Mouse (Mus musculus) intestine, embryonic 16.5 days (tissue): ENCODE results near the gene Gm49776. TPM values are rescaled to one million over a fixed set of nuclear protein-coding genes. Genes with fewer than 3 reads are reported as not detected.
A peak's percentile ranks its signal among the peaks of the same experiment; 100 is the strongest.

Experiments used
- ATAC-seq: fragments of 200-750 bp; cut with Nextera tagmentation; 2 replicates; pipeline ENCODE4 v1.8.0; 2017; ENCODE audit warnings: moderate TSS enrichment, moderate library complexity
- H3K27ac ChIP-seq: fragments of 300-500 bp; sonication (generic); 2 replicates; pipeline ENCODE4 v1.5.1; 2014; ENCODE audit warnings: mild to moderate bottlenecking, low read length
- H3K27me3 ChIP-seq: fragments of 300-500 bp; sonication (generic); replicated peaks from 2 replicates; pipeline ENCODE4 v1.6.1; 2014; ENCODE audit warnings: low read length, control low read depth, mixed read lengths; ENCODE audit not compliant: control insufficient read depth, insufficient read depth
- H3K36me3 ChIP-seq: fragments of 300-500 bp; sonication (generic); 2 replicates; pipeline ENCODE4 v1.6.1; 2014; ENCODE audit warnings: low read length, control low read depth; ENCODE audit not compliant: control insufficient read depth, insufficient read depth
- H3K4me1 ChIP-seq: fragments of 300-500 bp; sonication (generic); 2 replicates; pipeline ENCODE4 v1.6.1; 2014; ENCODE audit warnings: low read length, control low read depth, mixed read lengths; ENCODE audit not compliant: control insufficient read depth, insufficient read depth
- H3K4me2 ChIP-seq: fragments of 300-500 bp; sonication (generic); 2 replicates; pipeline ENCODE4 v1.6.1; 2014; ENCODE audit warnings: low read depth, low read length, control low read depth
- H3K4me3 ChIP-seq: fragments of 300-500 bp; sonication (generic); 2 replicates; pipeline ENCODE4 v1.5.1; 2014; ENCODE audit warnings: mild to moderate bottlenecking, low read length
- H3K9ac ChIP-seq: fragments of 300-500 bp; sonication (generic); 2 replicates; pipeline ENCODE4 v1.6.1; 2014; ENCODE audit warnings: low read depth, low read length
- H3K9me3 ChIP-seq: fragments of 300-500 bp; sonication (generic); 2 replicates; pipeline ENCODE4 v1.6.1; 2016; ENCODE audit warnings: low read length, control low read depth; ENCODE audit not compliant: control insufficient read depth
- WGBS: fragments of 180-500 bp; shearing (Covaris S2); extraction: QIAGEN DNeasy Blood & Tissue Kit; methylation state at CpG from one replicate; pipeline ENCODE4 v1.1.7; 2014; 5-methylcytosine and 5-hydroxymethylcytosine counted together
- polyA plus RNA-seq: library from polyadenylated mRNA; unstranded; fragments of >200 nt; fragmentation: Nextera tagmentation; extraction: Ambion mirVana; gene quantifications from 2 replicates; pipeline ENCODE4 v1.2.1, GENCODE M21; 2015

Gm49776 gene
- polyA plus RNA-seq, 1 experiment from 2014 or later, result not detected

- Histone ChIP-seq H3K27ac (peak overlapping the region; percentile 82), H3K9ac (peak overlapping the region; percentile 84), H3K4me1 (peaks cover 21% of the 10 kb centered on the region), H3K36me3 (peaks cover 8% of the 10 kb centered on the region), H3K4me2 (peak overlapping the region; percentile 87), H3K4me3 (peak overlapping the region; percentile 83), H3K27me3 (no peaks in the 10 kb centered on the region), H3K9me3 (no peaks in the 10 kb centered on the region)
- 6% methylated on average over 19 of the region's 19 CpGs for WGBS
- ATAC-seq, result peak; percentile 64
These were observed 22.6 kb downstream of the Gm49776 start for GRCm38 (mm10) chr16:18235389-18236065.

- Histone ChIP-seq H3K9me3 (no peaks in the 10 kb centered on the region), H3K27ac (peak within 1 kb of the TSS; percentile 82), H3K4me3 (peak within 1 kb of the TSS; percentile 83), H3K4me2 (peak within 1 kb of the TSS; percentile 87), H3K36me3 (peaks cover 8% of the 10 kb centered on the region), H3K9ac (peak within 1 kb of the TSS; percentile 84), H3K27me3 (no peaks in the 10 kb centered on the region), H3K4me1 (peaks cover 21% of the 10 kb centered on the region)
- 2% methylated on average over 68 of the region's 79 CpGs for WGBS
- ATAC-seq, result peak; percentile 80
These were observed 23.3 kb downstream of the Gm49776 start, which contains the start of gene Zdhhc8 for GRCm38 (mm10) chr16:18234671-18235388. Gene Zdhhc8, minus strand, starts transcription at chr16:18235136.

DNA sequence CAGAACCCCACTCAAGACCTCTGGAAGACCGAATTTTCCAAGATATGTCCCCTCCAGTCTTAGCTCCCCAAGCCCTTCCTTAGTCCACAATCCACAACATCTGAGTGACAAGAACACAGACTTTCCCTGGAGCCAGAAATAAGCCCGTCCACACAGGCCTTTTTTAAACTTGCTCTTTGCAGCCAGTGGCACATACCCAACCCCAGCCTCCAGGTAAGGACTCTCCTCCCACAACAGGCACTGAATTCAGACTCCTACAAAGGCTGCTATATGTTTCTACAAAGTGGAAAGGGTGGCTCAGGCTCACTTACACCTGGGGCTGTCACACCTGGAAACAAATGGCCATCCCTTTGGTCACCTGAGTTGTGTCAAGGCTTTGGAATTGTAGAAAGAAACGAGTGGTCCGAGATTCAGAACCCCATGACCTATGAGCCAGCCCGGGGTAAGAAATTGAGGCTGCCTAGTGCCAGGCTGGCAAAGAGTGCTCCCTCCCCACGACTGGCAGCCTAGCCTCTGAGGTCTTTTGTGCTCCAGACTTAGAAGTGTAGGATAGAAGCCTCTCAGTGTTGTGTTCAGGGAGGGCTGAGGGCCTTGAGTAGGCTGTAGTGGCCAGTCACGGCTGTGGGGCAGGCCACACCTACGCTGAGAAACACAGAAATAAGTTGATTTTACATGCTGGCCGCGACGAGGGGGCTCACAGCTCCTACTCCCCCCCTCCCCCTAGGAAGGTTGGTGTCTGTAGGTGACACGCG, 24.0 kb downstream of the Gm49776 start:
- H3K9me3 ChIP-seq, result no peaks in the 10 kb centered on the region
- H3K4me3 ChIP-seq, result peak overlapping the region; percentile 83
- ATAC-seq, result peak; percentile 16; the same call in 1 of the 2 replicates
- H3K4me2 ChIP-seq, result peak overlapping the region; percentile 87
- H3K9ac ChIP-seq, result peak overlapping the region; percentile 84
- peaks cover 4% of the 10 kb centered on the region; the same call in 1 of the 2 replicates for H3K36me3 ChIP-seq
- peak overlapping the region; percentile 82; the same call in 1 of the 2 replicates for H3K27ac ChIP-seq
- no peaks in the 10 kb centered on the region for H3K27me3 ChIP-seq
- 16% methylated on average over 13 of the region's 13 CpGs for WGBS
- peaks cover 27% of the 10 kb centered on the region for H3K4me1 ChIP-seq

DNA sequence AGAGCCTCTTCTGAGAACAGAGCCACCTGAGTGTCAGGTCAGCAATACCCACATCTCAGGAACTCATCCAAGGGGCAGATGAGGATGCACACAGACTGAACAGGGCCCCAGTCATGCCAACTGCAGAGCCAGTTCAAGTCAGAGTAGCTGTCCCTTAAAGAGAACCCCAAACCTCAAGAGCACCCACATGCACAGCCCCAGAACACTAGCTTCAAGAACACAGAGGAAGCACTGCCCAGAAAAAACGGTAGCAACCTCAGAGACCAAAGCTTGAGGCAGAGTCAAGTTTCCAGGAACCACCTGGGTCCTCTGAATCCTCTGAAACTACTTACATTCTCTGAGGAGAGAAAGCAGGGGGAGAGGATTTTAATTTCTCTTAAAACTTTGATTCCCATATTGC, 24.7 kb downstream of the Gm49776 start:
- WGBS, result 53% methylated on average over 1 of the region's 1 CpGs
- no peak overlapping the region; the same call in 1 of the 2 replicates for H3K4me2 ChIP-seq
- peaks cover 27% of the 10 kb centered on the region for H3K4me1 ChIP-seq
- ATAC-seq, result no peak
- H3K36me3 ChIP-seq, result no peaks in the 10 kb centered on the region
- H3K4me3 ChIP-seq, result no peak overlapping the region
- no peaks in the 10 kb centered on the region for H3K9me3 ChIP-seq
- H3K27ac ChIP-seq, result no peak overlapping the region
- no peaks in the 10 kb centered on the region for H3K27me3 ChIP-seq
- H3K9ac ChIP-seq, result peak overlapping the region; percentile 84; the same call in 1 of the 2 replicates

DNA sequence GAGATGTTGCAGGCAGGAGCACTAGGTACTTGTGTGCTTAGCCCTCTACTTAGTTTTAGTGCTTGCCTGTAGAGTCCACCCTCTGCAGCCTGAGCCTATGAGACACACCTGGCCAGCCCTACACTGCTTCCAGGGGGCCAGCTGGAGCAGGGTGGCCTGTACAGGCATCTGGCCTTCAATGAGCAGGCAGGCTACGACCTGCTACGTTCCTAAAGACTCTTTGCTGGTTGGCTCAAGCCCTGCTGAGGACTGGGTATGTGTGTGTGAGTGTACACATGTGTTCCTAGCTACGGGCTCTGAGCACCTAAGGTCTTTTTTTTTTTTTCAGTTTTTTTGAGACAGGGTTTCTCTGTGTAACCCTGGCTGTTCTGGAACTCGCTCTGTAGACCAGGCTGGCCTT, 26.7 kb downstream of the Gm49776 start:
- Histone ChIP-seq H3K4me1 (peaks cover 26% of the 10 kb centered on the region), H3K36me3 (0 out of 2 replicates have a peak, but pooled peaks cover 3% of the 10 kb centered on the region), H3K9ac (no peak overlapping the region; the same call in 1 of the 2 replicates), H3K4me3 (no peak overlapping the region), H3K4me2 (no peak overlapping the region), H3K27ac (no peak overlapping the region), H3K27me3 (no peaks in the 10 kb centered on the region), H3K9me3 (no peaks in the 10 kb centered on the region)
- no peak for ATAC-seq
- WGBS, result 84% methylated on average over 4 of the region's 4 CpGs

DNA sequence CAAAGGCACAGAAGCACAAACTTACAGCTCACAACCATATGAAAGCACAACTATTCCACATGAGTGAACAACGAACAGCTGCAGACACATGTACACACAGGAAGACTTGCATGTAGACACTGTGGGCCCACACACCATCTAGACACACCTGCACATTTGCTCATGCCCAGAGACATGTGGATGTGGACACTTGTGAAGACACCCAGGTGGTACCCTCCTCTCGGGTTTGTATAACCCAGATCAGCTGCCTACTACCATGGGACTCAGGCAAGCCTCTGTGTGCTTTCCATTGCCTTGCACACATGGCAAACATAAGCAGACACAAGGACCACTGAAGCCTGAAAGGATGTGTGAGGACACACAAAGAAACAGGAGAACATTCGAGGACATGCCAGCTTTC, 27.1 kb downstream of the Gm49776 start:
- Histone ChIP-seq H3K27me3 (no peaks in the 10 kb centered on the region), H3K27ac (no peak overlapping the region), H3K9me3 (no peaks in the 10 kb centered on the region), H3K4me2 (no peak overlapping the region), H3K4me1 (peaks cover 22% of the 10 kb centered on the region), H3K4me3 (no peak overlapping the region), H3K9ac (no peak overlapping the region; the same call in 1 of the 2 replicates), H3K36me3 (0 out of 2 replicates have a peak, but pooled peaks cover 3% of the 10 kb centered on the region)
- WGBS, result 89% methylated on average over 3 of the region's 3 CpGs
- ATAC-seq, result no peak

GRCm38 (mm10) chr16:18230617-18231016, 27.5 kb downstream of the Gm49776 start:
- H3K4me2 ChIP-seq, result no peak overlapping the region
- WGBS, result 85% methylated on average over 6 of the region's 6 CpGs
- H3K27me3 ChIP-seq, result no peaks in the 10 kb centered on the region
- no peak overlapping the region for H3K27ac ChIP-seq
- no peak overlapping the region for H3K4me3 ChIP-seq
- H3K9me3 ChIP-seq, result no peaks in the 10 kb centered on the region
- no peak for ATAC-seq
- peaks cover 3% of the 10 kb centered on the region; the same call in 1 of the 2 replicates for H3K36me3 ChIP-seq
- peaks cover 18% of the 10 kb centered on the region for H3K4me1 ChIP-seq
- H3K9ac ChIP-seq, result no peak overlapping the region

GRCm38 (mm10) chr16:18229622-18230021, 28.5 kb downstream of the Gm49776 start:
- no peak overlapping the region for H3K4me3 ChIP-seq
- 0 out of 2 replicates have a peak, but pooled peaks have one; percentile 23 for ATAC-seq
- H3K4me1 ChIP-seq, result peaks cover 17% of the 10 kb centered on the region
- WGBS, result 54% methylated on average over 11 of the region's 11 CpGs
- H3K4me2 ChIP-seq, result no peak overlapping the region
- H3K36me3 ChIP-seq, result peaks cover 11% of the 10 kb centered on the region
- H3K27me3 ChIP-seq, result no peaks in the 10 kb centered on the region
- no peak overlapping the region for H3K9ac ChIP-seq
- H3K9me3 ChIP-seq, result no peaks in the 10 kb centered on the region
- no peak overlapping the region for H3K27ac ChIP-seq

- Histone ChIP-seq H3K4me1 (peaks cover 11% of the 10 kb centered on the region), H3K36me3 (peaks cover 15% of the 10 kb centered on the region), H3K9ac (no peak overlapping the region), H3K4me2 (no peak overlapping the region), H3K27ac (no peak overlapping the region), H3K27me3 (no peaks in the 10 kb centered on the region), H3K9me3 (no peaks in the 10 kb centered on the region), H3K4me3 (no peak overlapping the region)
- 88% methylated on average over 4 of the region's 4 CpGs for WGBS
- ATAC-seq, result no peak
These were observed 29.3 kb downstream of the Gm49776 start for GRCm38 (mm10) chr16:18228856-18229255.
